Mouse (Mus musculus) hindbrain, embryonic 13.5 days (tissue): ENCODE data around the gene Dynlt1f. TPM values are rescaled to one million over a fixed set of nuclear protein-coding genes. Genes with fewer than 3 reads are reported as not detected.
"Not testable (repeated sequence)": the region's sequence is repeated elsewhere in the genome, so short reads cannot be mapped to it uniquely, and the experiment has no call there.

ENCODE experiments used
- ATAC-seq: fragments of 200-750 bp; cut with Nextera tagmentation; 2 replicates; pipeline ENCODE4 v1.8.0; 2017; ENCODE audit warnings: moderate TSS enrichment; ENCODE audit not compliant: low FRiP score
- H3K27ac ChIP-seq: fragments of 300-500 bp; sonication (generic); 2 replicates; pipeline ENCODE4 v1.5.1; 2015; ENCODE audit warnings: inconsistent platforms, mild to moderate bottlenecking, moderate library complexity
- H3K27me3 ChIP-seq: fragments of 300-500 bp; sonication (generic); 2 replicates; pipeline ENCODE4 v1.6.1; 2015; ENCODE audit warnings: mild to moderate bottlenecking, inconsistent platforms
- H3K36me3 ChIP-seq: fragments of 300-500 bp; sonication (generic); 2 replicates; pipeline ENCODE4 v1.6.1; 2015; ENCODE audit warnings: mild to moderate bottlenecking, inconsistent platforms
- H3K4me1 ChIP-seq: fragments of 300-500 bp; sonication (generic); replicated peaks from 2 replicates; pipeline ENCODE4 v1.6.1; 2015; ENCODE audit warnings: inconsistent platforms
- H3K4me2 ChIP-seq: fragments of 300-500 bp; sonication (generic); 2 replicates; pipeline ENCODE4 v1.6.1; 2015; ENCODE audit warnings: inconsistent platforms, mild to moderate bottlenecking, moderate library complexity
- H3K4me3 ChIP-seq: fragments of 300-500 bp; sonication (generic); 2 replicates; pipeline ENCODE4 v1.5.1; 2015; ENCODE audit warnings: mild to moderate bottlenecking, inconsistent platforms
- H3K9ac ChIP-seq: fragments of 300-500 bp; sonication (generic); 2 replicates; pipeline ENCODE4 v1.6.1; 2015; ENCODE audit warnings: mild to moderate bottlenecking, inconsistent platforms
- H3K9me3 ChIP-seq: fragments of 300-500 bp; sonication (generic); 2 replicates; pipeline ENCODE4 v1.6.1; 2016; ENCODE audit warnings: inconsistent platforms
- WGBS: fragments of 180-500 bp; shearing (Covaris S2); methylation state at CpG from one replicate; pipeline ENCODE4 v1.1.7; 2015; 5-methylcytosine and 5-hydroxymethylcytosine counted together
- polyA plus RNA-seq: library from polyadenylated mRNA; unstranded; fragments of >200 nt; fragmentation: Nextera tagmentation; extraction: Ambion mirVana; gene quantifications from 2 replicates; pipeline ENCODE4 v1.2.1, GENCODE M21; 2015

The Dynlt1f gene
- polyA plus RNA-seq, 1 experiment from 2014 or later, result 340 TPM

DNA sequence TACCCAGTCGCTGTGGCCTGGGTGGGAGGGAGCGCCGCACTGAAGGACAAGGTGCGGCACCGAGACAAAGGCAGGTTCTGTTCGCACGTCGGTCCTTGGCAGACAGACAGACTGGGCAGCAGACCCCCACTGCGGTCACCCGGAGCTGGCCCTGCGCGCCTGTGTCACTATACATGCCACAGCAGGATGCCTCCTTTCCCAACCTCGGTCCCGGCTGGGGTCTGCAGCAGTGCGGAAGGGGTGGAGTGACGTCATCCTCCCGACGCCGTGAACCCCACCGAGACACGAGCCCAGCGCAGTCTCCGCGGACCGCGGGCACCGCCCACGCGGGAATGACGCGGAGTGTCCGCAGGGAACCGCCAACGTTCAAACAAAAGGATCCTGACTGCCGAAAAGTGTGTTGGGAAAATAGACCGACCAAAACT, 601 bp downstream of the Dynlt1f start:
- WGBS, result under 1% methylated on average over 36 of the region's 36 CpGs
- H3K4me2 ChIP-seq, result peak overlapping the region; percentile 47
- ATAC-seq, result peak; percentile 94
- H3K36me3 ChIP-seq, H3K9me3 ChIP-seq, H3K27me3 ChIP-seq, H3K4me1 ChIP-seq: not testable (repeated sequence)
- peak overlapping the region; percentile 70 for H3K9ac ChIP-seq
- peak overlapping the region; percentile 90 for H3K27ac ChIP-seq
- H3K4me3 ChIP-seq, result peak overlapping the region; percentile 44

GRCm38 (mm10) chr17:6653341-6653946, 2.3 kb downstream of the Dynlt1f start:
- not testable (repeated sequence) for H3K4me1 ChIP-seq, H3K27me3 ChIP-seq, H3K9me3 ChIP-seq, ATAC-seq, H3K36me3 ChIP-seq, H3K9ac ChIP-seq, H3K4me3 ChIP-seq, H3K27ac ChIP-seq, H3K4me2 ChIP-seq
- 76% methylated on average over 4 of the region's 5 CpGs for WGBS

GRCm38 (mm10) chr17:6650904-6651565, 4.7 kb downstream of the Dynlt1f start:
- ATAC-seq, H3K27ac ChIP-seq, H3K9ac ChIP-seq, H3K4me1 ChIP-seq, H3K4me3 ChIP-seq, H3K36me3 ChIP-seq, H3K27me3 ChIP-seq, H3K9me3 ChIP-seq, H3K4me2 ChIP-seq: not testable (repeated sequence)
- WGBS, result 84% methylated on average over 6 of the region's 7 CpGs

DNA sequence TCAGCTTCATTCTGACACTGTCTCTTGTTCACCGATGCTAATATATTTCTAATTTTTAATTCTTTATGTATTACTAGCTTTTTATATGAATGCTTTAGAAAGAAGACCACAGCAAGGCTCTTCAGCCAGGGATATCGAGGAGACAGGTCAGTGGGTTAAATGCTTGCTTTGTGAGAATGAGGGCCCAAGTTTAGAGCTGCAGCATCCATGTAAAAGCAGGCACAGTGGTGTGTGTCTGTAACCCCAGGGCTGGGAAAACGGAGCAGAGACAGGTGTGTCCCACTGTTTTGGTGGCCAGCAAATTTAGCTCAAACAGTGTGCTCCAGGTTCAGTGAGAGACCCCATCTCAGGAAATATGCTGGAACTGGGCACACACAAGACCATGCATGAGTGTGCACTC, 8.2 kb downstream of the Dynlt1f start:
- not testable (repeated sequence) for H3K27ac ChIP-seq, ATAC-seq, H3K36me3 ChIP-seq, H3K27me3 ChIP-seq, H3K9ac ChIP-seq, H3K4me2 ChIP-seq, H3K9me3 ChIP-seq, H3K4me1 ChIP-seq, H3K4me3 ChIP-seq
- WGBS, result 96% methylated on average over 3 of the region's 3 CpGs

GRCm38 (mm10) chr17:6646841-6647240, 8.9 kb downstream of the Dynlt1f start:
- 97% methylated on average over 8 of the region's 8 CpGs for WGBS
- H3K4me2 ChIP-seq, H3K4me1 ChIP-seq, H3K9ac ChIP-seq, H3K9me3 ChIP-seq, H3K36me3 ChIP-seq, H3K27ac ChIP-seq, H3K4me3 ChIP-seq, H3K27me3 ChIP-seq, ATAC-seq: not testable (repeated sequence)

DNA sequence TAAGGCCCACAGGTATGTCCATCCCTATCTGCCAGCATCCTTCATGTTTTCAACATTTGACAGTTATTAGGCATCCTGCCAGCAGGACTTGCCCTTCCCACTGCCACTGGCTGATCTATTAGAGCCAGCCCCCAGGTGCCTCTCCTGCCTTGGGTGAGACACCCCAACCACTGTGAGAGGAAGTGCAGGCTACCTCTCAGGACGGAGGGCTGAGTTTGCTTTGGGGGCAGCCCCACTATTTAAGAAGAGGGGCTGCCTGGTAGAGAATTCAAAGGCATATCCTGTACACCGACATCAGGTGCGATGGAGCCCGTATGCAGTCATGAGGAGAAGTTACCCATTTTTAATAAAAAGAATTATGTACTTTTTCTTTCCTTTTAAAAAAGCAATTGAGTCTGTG, 10.0 kb downstream of the Dynlt1f start:
- not testable (repeated sequence) for ATAC-seq, H3K4me1 ChIP-seq, H3K4me2 ChIP-seq, H3K9me3 ChIP-seq, H3K4me3 ChIP-seq, H3K36me3 ChIP-seq, H3K9ac ChIP-seq, H3K27ac ChIP-seq, H3K27me3 ChIP-seq
- 94% methylated on average over 4 of the region's 4 CpGs for WGBS

- H3K4me3 ChIP-seq, H3K9me3 ChIP-seq, H3K9ac ChIP-seq, H3K4me2 ChIP-seq, H3K36me3 ChIP-seq, ATAC-seq, H3K4me1 ChIP-seq, H3K27me3 ChIP-seq, H3K27ac ChIP-seq: not testable (repeated sequence)
- WGBS, result 91% methylated on average over 4 of the region's 4 CpGs
These were observed 11.0 kb downstream of the Dynlt1f start for GRCm38 (mm10) chr17:6644673-6645072.

DNA sequence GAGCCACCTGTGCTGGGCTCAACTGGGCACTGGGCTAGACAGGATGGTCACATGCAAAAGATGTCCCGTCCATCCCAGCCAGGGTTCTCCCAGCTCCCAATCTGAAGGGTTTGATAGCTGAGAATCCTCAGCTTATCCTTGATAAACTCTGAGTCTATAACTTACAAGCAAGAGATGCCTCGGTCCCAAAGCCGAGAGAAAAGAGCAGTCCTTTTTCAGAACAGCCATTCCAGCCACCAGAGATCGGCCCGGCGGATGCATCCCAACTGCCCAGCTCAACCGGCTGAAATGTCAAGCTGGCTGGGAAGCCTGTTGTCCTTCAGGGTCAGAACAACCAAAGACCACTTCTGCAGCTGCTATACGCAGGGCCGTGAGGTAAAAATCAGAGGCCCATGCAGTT, 11.5 kb downstream of the Dynlt1f start:
- WGBS, result 91% methylated on average over 8 of the region's 9 CpGs
- ATAC-seq, H3K36me3 ChIP-seq, H3K4me2 ChIP-seq, H3K27me3 ChIP-seq, H3K27ac ChIP-seq, H3K9me3 ChIP-seq, H3K4me1 ChIP-seq, H3K9ac ChIP-seq, H3K4me3 ChIP-seq: not testable (repeated sequence)

- WGBS, result 81% methylated on average over 14 of the region's 14 CpGs
- H3K36me3 ChIP-seq, H3K27me3 ChIP-seq, H3K9me3 ChIP-seq, H3K27ac ChIP-seq, H3K4me3 ChIP-seq, H3K9ac ChIP-seq, ATAC-seq, H3K4me1 ChIP-seq, H3K4me2 ChIP-seq: not testable (repeated sequence)
These were observed 14.8 kb downstream of the Dynlt1f start for GRCm38 (mm10) chr17:6640771-6641429.

DNA sequence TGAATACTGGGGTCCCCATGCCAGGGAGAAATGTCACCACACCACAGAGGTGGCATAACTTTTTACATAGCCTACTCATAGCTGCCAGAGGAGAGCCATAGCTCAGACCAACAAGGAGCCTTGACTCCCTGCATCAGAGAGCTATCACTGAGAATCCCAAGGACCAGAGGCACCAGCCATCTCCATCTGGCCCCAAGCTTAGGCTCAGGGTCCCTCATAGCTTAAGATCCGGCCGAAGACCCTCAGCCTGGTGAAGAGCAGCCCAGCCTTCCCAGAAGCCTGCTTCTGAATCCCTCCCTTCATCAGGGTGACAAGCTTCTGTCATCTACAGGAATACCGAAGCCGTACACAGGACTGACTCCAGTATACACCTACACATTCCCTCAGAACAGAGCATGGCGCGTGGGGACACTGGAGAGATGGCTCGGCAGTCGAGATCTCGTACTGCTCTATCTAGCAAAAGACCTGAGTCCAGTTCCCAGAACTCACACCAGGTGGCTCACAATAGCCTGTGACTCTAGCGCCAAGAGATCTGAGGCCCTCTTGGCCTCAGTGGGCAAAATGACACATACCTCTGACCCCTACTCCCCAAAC, 15.6 kb downstream of the Dynlt1f start:
- WGBS, result 91% methylated on average over 10 of the region's 10 CpGs
- not testable (repeated sequence) for ATAC-seq, H3K9ac ChIP-seq, H3K36me3 ChIP-seq, H3K4me1 ChIP-seq, H3K27ac ChIP-seq, H3K9me3 ChIP-seq, H3K4me3 ChIP-seq, H3K4me2 ChIP-seq, H3K27me3 ChIP-seq

- H3K9me3 ChIP-seq, H3K36me3 ChIP-seq, H3K4me2 ChIP-seq, ATAC-seq, H3K9ac ChIP-seq, H3K27ac ChIP-seq, H3K4me3 ChIP-seq, H3K27me3 ChIP-seq, H3K4me1 ChIP-seq: not testable (repeated sequence)
- WGBS, result 93% methylated on average over 16 of the region's 21 CpGs
These were observed 16.2 kb downstream of the Dynlt1f start for GRCm38 (mm10) chr17:6639486-6639885.

GRCm38 (mm10) chr17:6638444-6638843, 17.3 kb downstream of the Dynlt1f start:
- 89% methylated on average over 8 of the region's 8 CpGs for WGBS

DNA sequence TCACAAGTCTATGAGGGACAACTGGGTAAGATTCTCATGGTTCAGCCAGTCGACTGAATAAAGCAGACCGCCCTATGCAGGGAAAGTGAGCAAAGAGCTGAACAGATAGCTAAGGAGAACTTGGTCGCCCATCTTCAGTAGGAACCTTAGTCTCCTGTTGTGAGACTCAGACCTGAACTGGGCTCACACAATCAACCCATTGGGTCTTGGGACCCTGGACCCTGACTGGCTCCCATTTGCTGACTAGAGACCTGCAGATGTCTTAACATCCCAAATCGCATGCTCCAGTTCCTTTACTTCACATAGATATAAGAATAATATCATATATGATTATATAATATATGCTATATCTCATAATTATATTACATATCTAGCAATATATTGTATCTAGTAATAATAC, 18.3 kb downstream of the Dynlt1f start:
- not testable (repeated sequence) for H3K36me3 ChIP-seq, ATAC-seq, H3K9me3 ChIP-seq, H3K27me3 ChIP-seq, H3K4me3 ChIP-seq, H3K9ac ChIP-seq, H3K4me1 ChIP-seq, H3K27ac ChIP-seq, H3K4me2 ChIP-seq
- 92% methylated on average over 4 of the region's 4 CpGs for WGBS

More at GRCm38 (mm10) chr17:6638444-6638843, 17.3 kb downstream of the Dynlt1f start:
- H3K27me3 ChIP-seq, H3K27ac ChIP-seq, H3K4me3 ChIP-seq, ATAC-seq, H3K9ac ChIP-seq, H3K9me3 ChIP-seq, H3K36me3 ChIP-seq, H3K4me2 ChIP-seq, H3K4me1 ChIP-seq: not testable (repeated sequence)
